Mouse (Mus musculus): ENCODE measurements around the gene Dync1h1. TPM values are rescaled to one million over a fixed set of nuclear protein-coding genes. Genes with fewer than 3 reads are reported as not detected.

Gene Dync1h1
- polyA plus RNA-seq, 1 experiment from 2014 or later = 63.6 TPM

Small RNA genes lying within 50 kb of the gene (microRNA-seq; reads per million reads assigned to microRNA genes)
- gene Gm27299 = not detected

Other genes with a start within 250 kb of the Dync1h1 start
- 114 and 160 TPM in 2 replicates for gene Ppp2r5c, start 154.3 kb upstream of the Dync1h1 start, polyA plus RNA-seq (2014; fragmentation: Nextera tagmentation; extraction: Ambion mirVana)
- gene 1700001K19Rik, start 81.2 kb downstream of the Dync1h1 start, polyA plus RNA-seq (2014; fragmentation: Nextera tagmentation; extraction: Ambion mirVana) = not detected in 2 replicates
- 1,092 and 1,386 TPM in 2 replicates for gene Hsp90aa1, start 101.3 kb downstream of the Dync1h1 start, polyA plus RNA-seq (2014; fragmentation: Nextera tagmentation; extraction: Ambion mirVana)
- gene Wdr20, start 136.5 kb downstream of the Dync1h1 start, polyA plus RNA-seq (2014; fragmentation: Nextera tagmentation; extraction: Ambion mirVana) = 17.8 and 24.5 TPM in 2 replicates
- 6.8 and 9.0 TPM in 2 replicates for gene Mok, start 239.5 kb downstream of the Dync1h1 start, polyA plus RNA-seq (2014; fragmentation: Nextera tagmentation; extraction: Ambion mirVana)
- 4.2 and 6.0 TPM in 2 replicates for gene Zfp839, start 248.8 kb downstream of the Dync1h1 start, polyA plus RNA-seq (2014; fragmentation: Nextera tagmentation; extraction: Ambion mirVana)

Measured in kidney, embryonic 14.5 days (tissue).